Mouse (Mus musculus): ENCODE results near the gene Prex1.

GRCm38 (mm10) chr2:166701248-166702112 lies 12.2 kb downstream of the Prex1 start:
- no peak for TF ChIP-seq EP300 (IDR thresholded peaks at IDR 0.05; ENCODE audit: low read depth)
- TF ChIP-seq CTCF (IDR thresholded peaks at IDR 0.05; ENCODE audit: low read depth) = no peak
